Mouse (Mus musculus) B cell, adult (primary cell): ENCODE measurements around the gene Duxbl2. TPM values are rescaled to one million over a fixed set of nuclear protein-coding genes. Genes with fewer than 3 reads are reported as not detected.

Experiments
- total RNA-seq: library from RNA; stranded (reverse); gene quantifications from 4 replicates; pipeline ENCODE4 v1.2.4, GENCODE M21; 2023; ENCODE audit not compliant: inconsistent age

Gene Duxbl2
- total RNA-seq = not detected in 4 replicates

GRCm38 (mm10) chr14:26118150-26118549 is at the start of gene Duxbl2:
Gene Duxbl2 (plus strand): TSS chr14:26118349.

GRCm38 (mm10) chr14:26081216-26081615 is 36.9 kb upstream of the Duxbl2 start, which contains the start of gene Cphx2:
Gene Cphx2 (plus strand): TSS chr14:26081516.

GRCm38 (mm10) chr14:26081997-26082396 is 36.2 kb upstream of the Duxbl2 start, which contains the start of gene Cphx3:
Gene Cphx3 (plus strand): TSS chr14:26082297.

Other genes starting within 250 kb of the Duxbl2 start
- not detected in 4 replicates for gene Plac9a, start 215.2 kb upstream of the Duxbl2 start, total RNA-seq
- gene Tmem254a, start 190.7 kb upstream of the Duxbl2 start, total RNA-seq = 4.3 to 8.0 TPM (median 6.6 TPM) in 4 replicates
- not detected in 4 replicates for gene Cphx1, start 180.0 kb upstream of the Duxbl2 start, total RNA-seq
- not detected in 4 replicates for gene Duxbl1, start 139.8 kb upstream of the Duxbl2 start, total RNA-seq
- gene Gm9780, start 75.6 kb upstream of the Duxbl2 start, total RNA-seq = not detected in 4 replicates
- 12.6 to 22.2 TPM (median 16.8 TPM) in 4 replicates for gene Tmem254c, start 51.0 kb upstream of the Duxbl2 start, total RNA-seq
- gene Cphx2, start 36.8 kb upstream of the Duxbl2 start, total RNA-seq = not detected in 4 replicates
- gene Cphx3, start 36.1 kb upstream of the Duxbl2 start, total RNA-seq = not detected in 4 replicates
- gene Plac9b, start 64.1 kb downstream of the Duxbl2 start, total RNA-seq = not detected in 4 replicates
- gene Tmem254b, start 88.7 kb downstream of the Duxbl2 start, total RNA-seq = 5.6 to 7.9 TPM (median 6.8 TPM) in 4 replicates
- not detected in 4 replicates for gene Duxbl3, start 139.6 kb downstream of the Duxbl2 start, total RNA-seq